Mouse (Mus musculus) stomach, postnatal 0 days (tissue): ENCODE data around the gene Extl2. TPM values are rescaled to one million over a fixed set of nuclear protein-coding genes. Genes with fewer than 3 reads are reported as not detected.
A peak's percentile ranks its signal among the peaks of the same experiment; 100 is the strongest.

Source experiments
- ATAC-seq: fragments of 200-750 bp; cut with Nextera tagmentation; 2 replicates; pipeline ENCODE4 v1.8.0; 2017; ENCODE audit not compliant: low FRiP score, low TSS enrichment
- DNase-seq: peaks from one replicate; pipeline ENCODE4 v3.0.0-alpha.2; 2016; ENCODE audit warnings: low spot score
- H3K27ac ChIP-seq: fragments of 300-500 bp; sonication (generic); replicated peaks from 2 replicates; pipeline ENCODE4 v1.5.1; 2014; ENCODE audit warnings: mild to moderate bottlenecking, control low read depth
- H3K27me3 ChIP-seq: fragments of 300-500 bp; sonication (generic); 2 replicates; pipeline ENCODE4 v1.6.1; 2014; ENCODE audit warnings: low read length; ENCODE audit not compliant: control insufficient read depth, insufficient read depth
- H3K36me3 ChIP-seq: fragments of 300-500 bp; sonication (generic); 2 replicates; pipeline ENCODE4 v1.6.1; 2014; ENCODE audit warnings: low read length, mixed read lengths; ENCODE audit not compliant: control insufficient read depth, insufficient read depth
- H3K4me1 ChIP-seq: fragments of 300-500 bp; sonication (generic); replicated peaks from 2 replicates; pipeline ENCODE4 v1.6.1; 2014; ENCODE audit warnings: antibody characterized with exemption; ENCODE audit not compliant: control insufficient read depth, insufficient read depth
- H3K4me2 ChIP-seq: fragments of 300-500 bp; sonication (generic); replicated peaks from 2 replicates; pipeline ENCODE4 v1.6.1; 2014; ENCODE audit warnings: low read depth, mild to moderate bottlenecking, control low read depth, moderate library complexity
- H3K4me3 ChIP-seq: fragments of 300-500 bp; sonication (generic); 2 replicates; pipeline ENCODE4 v1.5.1; 2014; ENCODE audit warnings: low read depth, low read length, control low read depth
- H3K9ac ChIP-seq: fragments of 300-500 bp; sonication (generic); 2 replicates; pipeline ENCODE4 v1.6.1; 2014; ENCODE audit warnings: mild to moderate bottlenecking, low read length, control low read depth, mixed read lengths
- H3K9me3 ChIP-seq: fragments of 300-500 bp; sonication (generic); 2 replicates; pipeline ENCODE4 v1.6.1; 2016; ENCODE audit warnings: low read length; ENCODE audit not compliant: control insufficient read depth
- CTCF ChIP-seq: IDR thresholded peaks from 2 replicates; pipeline ENCODE4 v1.5.1; 2016; ENCODE audit warnings: antibody characterized with exemption, low read depth, mild to moderate bottlenecking, moderate library complexity
- EP300 ChIP-seq: optimal IDR thresholded peaks from 2 replicates; pipeline ENCODE3; 2016; ENCODE audit warnings: antibody characterized with exemption
- WGBS: fragments of 180-500 bp; shearing (Covaris S2); extraction: QIAGEN DNeasy Blood & Tissue Kit; methylation state at CpG from one replicate; pipeline ENCODE4 v1.1.7; 2014; 5-methylcytosine and 5-hydroxymethylcytosine counted together
- polyA plus RNA-seq: library from polyadenylated mRNA; unstranded; fragments of >200 nt; fragmentation: Nextera tagmentation; extraction: Ambion mirVana; gene quantifications from 2 replicates; pipeline ENCODE4 v1.2.1, GENCODE M21; 2015

The Extl2 gene
- 13.5 and 14.1 TPM in 2 replicates for polyA plus RNA-seq

- peaks cover 2% of the 10 kb centered on the region; the same call in 1 of the 2 replicates for H3K36me3 ChIP-seq
- peak; percentile 93 for DNase-seq
- peak within 1 kb of the TSS; percentile 93 for H3K27ac ChIP-seq
- peak within 1 kb of the TSS; percentile 77 for H3K9ac ChIP-seq
- H3K27me3 ChIP-seq = no peaks in the 10 kb centered on the region
- no peaks in the 10 kb centered on the region for H3K4me1 ChIP-seq
- WGBS = under 1% methylated on average over 67 of the region's 67 CpGs
- peak within 1 kb of the TSS; percentile 99 for H3K4me2 ChIP-seq
- TF ChIP-seq EP300 (no peak), CTCF (no peak)
- peak within 1 kb of the TSS; percentile 83 for H3K4me3 ChIP-seq
- no peaks in the 10 kb centered on the region for H3K9me3 ChIP-seq
- peak; percentile 96 for ATAC-seq
Observed at GRCm38 (mm10) chr3:116006978-116007940, at the start of gene Extl2, which contains the start of gene Slc30a7. Gene Extl2, plus strand, starts transcription at chr3:116007462. Gene Slc30a7, minus strand, starts transcription at chr3:116007406.

GRCm38 (mm10) chr3:115961311-115962027 lies 45.8 kb upstream of the Extl2 start:
- Histone ChIP-seq H3K9ac (no peak overlapping the region), H3K4me3 (no peak overlapping the region), H3K36me3 (peaks cover 7% of the 10 kb centered on the region; the same call in 1 of the 2 replicates), H3K27me3 (no peaks in the 10 kb centered on the region), H3K9me3 (no peaks in the 10 kb centered on the region), H3K27ac (no peak overlapping the region), H3K4me1 (no peaks in the 10 kb centered on the region), H3K4me2 (no peak overlapping the region)
- TF ChIP-seq EP300 (no peak), CTCF (no peak)
- 86% methylated on average over 11 of the region's 11 CpGs for WGBS
- ATAC-seq = no peak
- no peak for DNase-seq

- TF ChIP-seq EP300 (no peak), CTCF (no peak)
- DNase-seq (no peak), ATAC-seq (no peak)
- H3K4me1 ChIP-seq = no peaks in the 10 kb centered on the region
- no peak overlapping the region for H3K27ac ChIP-seq
- no peak overlapping the region for H3K9ac ChIP-seq
- 76% methylated on average over 4 of the region's 4 CpGs for WGBS
- H3K36me3 ChIP-seq = peaks cover 7% of the 10 kb centered on the region; the same call in 1 of the 2 replicates
- H3K27me3 ChIP-seq = no peaks in the 10 kb centered on the region
- H3K9me3 ChIP-seq = no peaks in the 10 kb centered on the region
- no peak overlapping the region for H3K4me3 ChIP-seq
- no peak overlapping the region for H3K4me2 ChIP-seq
Observed at GRCm38 (mm10) chr3:115962028-115962415, 45.2 kb upstream of the Extl2 start.

- ATAC-seq (no peak), DNase-seq (no peak)
- Histone ChIP-seq H3K4me1 (no peaks in the 10 kb centered on the region), H3K9ac (no peak overlapping the region), H3K27ac (no peak overlapping the region), H3K4me3 (no peak overlapping the region), H3K4me2 (no peak overlapping the region), H3K9me3 (no peaks in the 10 kb centered on the region), H3K36me3 (peaks cover 3% of the 10 kb centered on the region; the same call in 1 of the 2 replicates), H3K27me3 (no peaks in the 10 kb centered on the region)
- WGBS = 97% methylated on average over 1 of the region's 1 CpGs
- no peak for TF ChIP-seq CTCF
- TF ChIP-seq EP300 = no peak
Observed at GRCm38 (mm10) chr3:115963597-115963996, 43.7 kb upstream of the Extl2 start.

- no peak for TF ChIP-seq CTCF
- no peak for TF ChIP-seq EP300
- Histone ChIP-seq H3K9ac (no peak overlapping the region), H3K27ac (no peak overlapping the region), H3K9me3 (no peaks in the 10 kb centered on the region), H3K4me1 (no peaks in the 10 kb centered on the region), H3K4me3 (no peak overlapping the region), H3K36me3 (no peaks in the 10 kb centered on the region; the same call in 1 of the 2 replicates), H3K27me3 (no peaks in the 10 kb centered on the region), H3K4me2 (no peak overlapping the region)
- WGBS = 86% methylated on average over 5 of the region's 5 CpGs
- ATAC-seq = no peak
- DNase-seq = no peak
Observed at GRCm38 (mm10) chr3:115964071-115964470, 43.2 kb upstream of the Extl2 start.
